Mouse (Mus musculus): ENCODE measurements around the gene Stk10. TPM values are rescaled to one million over a fixed set of nuclear protein-coding genes. Genes with fewer than 3 reads are reported as not detected.
"Not testable (repeated sequence)": the region's sequence is repeated elsewhere in the genome, so short reads cannot be mapped to it uniquely, and the experiment has no call there.

The Stk10 gene
- polyA plus RNA-seq, 1 experiment from 2014 or later = 1.6 TPM

DNA sequence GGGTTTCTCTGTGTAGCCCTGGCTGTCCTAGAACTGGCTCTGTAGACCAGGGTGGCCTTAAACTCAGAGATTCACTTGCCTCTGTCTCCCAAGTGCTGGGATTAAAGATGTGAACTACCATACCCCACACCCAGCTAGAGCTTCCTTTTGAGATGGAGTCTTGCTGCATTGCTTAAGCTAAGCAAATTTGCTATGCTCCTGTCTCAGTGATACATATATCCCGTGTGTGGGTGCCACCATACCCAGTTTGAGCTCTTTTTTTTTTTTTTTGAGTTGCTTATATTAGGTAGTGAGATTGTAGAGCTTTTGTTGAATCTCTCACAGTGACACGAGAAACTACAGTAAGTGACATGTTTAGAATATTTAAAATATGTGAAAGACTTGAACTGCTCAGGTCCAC lies 37.8 kb upstream of the Stk10 start:
- Histone ChIP-seq H3K9ac (ENCODE audit: low read depth, low read length) (no peak overlapping the region), H3K27ac (ENCODE audit: low read depth, low read length) (no peak overlapping the region), H3K27me3 (ENCODE audit: control insufficient read depth, insufficient read depth, low read length) (no peaks in the 10 kb centered on the region), H3K4me3 (ENCODE audit: low read depth, low read length) (no peak overlapping the region), H3K4me2 (no peak overlapping the region), H3K9me3 (replicated peaks; ENCODE audit: control insufficient read depth, low read length) (no peaks in the 10 kb centered on the region), H3K36me3 (ENCODE audit: control insufficient read depth, insufficient read depth, low read length) (no peaks in the 10 kb centered on the region), H3K4me1 (ENCODE audit: control insufficient read depth, insufficient read depth, low read length) (peaks cover 9% of the 10 kb centered on the region)
- ATAC-seq (replicated peaks; ENCODE audit: insufficient number of reproducible peaks, low FRiP score, low TSS enrichment) = no peak
- WGBS (ENCODE audit: insufficient replicate concordance) = 79% methylated on average over 2 of the region's 2 CpGs

DNA sequence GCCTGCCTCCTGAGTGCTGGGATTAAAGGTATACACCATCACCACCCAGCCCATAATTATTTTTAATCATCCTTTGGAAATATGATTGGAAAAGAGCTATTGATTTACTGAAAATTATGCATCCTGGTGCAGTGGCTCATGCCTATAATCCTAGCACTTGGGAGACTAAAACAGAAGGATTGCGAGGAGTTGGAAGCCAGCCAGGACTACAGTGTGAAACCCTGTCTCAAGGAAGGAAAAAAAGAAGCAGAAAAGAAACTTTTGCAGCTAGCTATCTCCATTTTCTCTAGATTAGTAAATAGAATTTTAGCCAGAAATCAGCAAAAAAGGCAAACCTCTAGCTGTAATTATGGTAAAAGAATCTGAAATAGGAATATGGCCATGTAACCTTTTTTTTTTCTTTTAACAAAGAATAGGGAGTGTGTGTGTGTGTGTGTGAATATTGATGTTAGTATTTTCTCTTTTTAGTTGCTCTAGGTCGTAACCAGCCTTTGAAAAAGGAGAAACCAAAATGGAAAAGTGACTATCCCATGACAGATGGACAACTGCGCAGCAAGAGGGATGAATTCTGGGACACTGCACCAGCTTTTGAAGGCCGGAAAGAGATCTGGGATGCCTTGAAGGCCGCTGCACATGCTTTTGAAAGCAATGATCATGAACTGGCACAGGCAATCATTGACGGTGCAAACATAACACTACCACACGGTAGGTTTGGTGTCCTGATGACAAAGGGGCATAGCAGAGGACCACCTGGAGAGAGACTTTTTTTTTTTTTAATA lies 34.2 kb upstream of the Stk10 start:
- Histone ChIP-seq H3K9me3 (replicated peaks; ENCODE audit: control insufficient read depth, low read length) (no peaks in the 10 kb centered on the region), H3K27me3 (ENCODE audit: control insufficient read depth, insufficient read depth, low read length) (no peaks in the 10 kb centered on the region), H3K4me3 (ENCODE audit: low read depth, low read length) (no peak overlapping the region), H3K4me1 (ENCODE audit: control insufficient read depth, insufficient read depth, low read length) (no peaks in the 10 kb centered on the region), H3K9ac (ENCODE audit: low read depth, low read length) (no peak overlapping the region), H3K36me3 (ENCODE audit: control insufficient read depth, insufficient read depth, low read length) (no peaks in the 10 kb centered on the region), H3K27ac (ENCODE audit: low read depth, low read length) (no peak overlapping the region), H3K4me2 (no peak overlapping the region)
- no peak for ATAC-seq (replicated peaks; ENCODE audit: insufficient number of reproducible peaks, low FRiP score, low TSS enrichment)
- 90% methylated on average over 7 of the region's 7 CpGs for WGBS (ENCODE audit: insufficient replicate concordance)

DNA sequence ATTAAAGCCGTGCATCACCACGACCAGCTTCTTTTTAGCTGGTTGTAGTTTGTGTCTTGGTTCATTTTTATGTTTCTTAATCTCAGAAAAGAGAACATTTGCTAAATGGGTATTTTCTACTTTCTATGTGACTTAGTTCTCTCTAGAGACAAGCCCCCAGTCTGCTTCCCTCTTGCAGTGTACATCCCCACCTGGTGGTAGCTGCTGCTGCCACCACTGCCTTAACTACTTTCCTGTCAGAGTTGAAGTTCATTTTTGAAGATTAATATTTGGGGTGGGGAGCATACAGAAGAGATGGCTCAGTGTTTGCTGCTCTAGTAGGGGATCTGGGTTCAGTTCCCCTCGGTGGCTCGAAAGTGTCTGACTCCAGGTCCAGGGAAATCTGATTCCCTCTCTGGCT lies 33.2 kb upstream of the Stk10 start:
- 82% methylated on average over 4 of the region's 4 CpGs for WGBS (ENCODE audit: insufficient replicate concordance)
- H3K4me1 ChIP-seq (ENCODE audit: control insufficient read depth, insufficient read depth, low read length) = no peaks in the 10 kb centered on the region
- no peak overlapping the region for H3K9ac ChIP-seq (ENCODE audit: low read depth, low read length)
- no peaks in the 10 kb centered on the region for H3K36me3 ChIP-seq (ENCODE audit: control insufficient read depth, insufficient read depth, low read length)
- no peak overlapping the region for H3K4me3 ChIP-seq (ENCODE audit: low read depth, low read length)
- no peak overlapping the region for H3K4me2 ChIP-seq
- H3K9me3 ChIP-seq (replicated peaks; ENCODE audit: control insufficient read depth, low read length) = no peaks in the 10 kb centered on the region
- H3K27ac ChIP-seq (ENCODE audit: low read depth, low read length) = no peak overlapping the region
- H3K27me3 ChIP-seq (ENCODE audit: control insufficient read depth, insufficient read depth, low read length) = no peaks in the 10 kb centered on the region
- no peak for ATAC-seq (replicated peaks; ENCODE audit: insufficient number of reproducible peaks, low FRiP score, low TSS enrichment)

DNA sequence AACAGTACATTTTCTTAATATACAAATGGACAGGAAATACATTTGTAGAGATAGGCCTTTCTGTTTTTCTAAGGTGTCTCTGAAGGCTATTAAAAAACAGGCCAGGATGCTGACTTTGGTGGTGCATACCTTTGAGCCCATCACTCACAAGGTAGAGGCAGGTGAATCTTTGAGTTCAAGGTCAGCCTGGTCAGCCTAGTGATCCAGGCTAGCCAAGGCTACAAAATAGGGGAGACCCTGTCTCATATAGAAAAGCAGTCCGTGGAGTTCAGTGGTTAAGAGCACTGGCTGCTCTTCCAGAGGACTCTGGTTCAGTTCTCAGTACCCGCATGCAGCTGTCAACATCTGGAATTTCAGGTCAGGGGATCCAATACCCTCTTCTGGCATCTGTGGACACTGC lies 29.4 kb upstream of the Stk10 start:
- Histone ChIP-seq H3K4me2 (no peak overlapping the region), H3K4me3 (ENCODE audit: low read depth, low read length) (no peak overlapping the region), H3K27me3 (ENCODE audit: control insufficient read depth, insufficient read depth, low read length) (no peaks in the 10 kb centered on the region), H3K9ac (ENCODE audit: low read depth, low read length) (no peak overlapping the region), H3K4me1 (ENCODE audit: control insufficient read depth, insufficient read depth, low read length) (no peaks in the 10 kb centered on the region), H3K36me3 (ENCODE audit: control insufficient read depth, insufficient read depth, low read length) (no peaks in the 10 kb centered on the region), H3K9me3 (replicated peaks; ENCODE audit: control insufficient read depth, low read length) (no peaks in the 10 kb centered on the region), H3K27ac (ENCODE audit: low read depth, low read length) (no peak overlapping the region)
- ATAC-seq (replicated peaks; ENCODE audit: insufficient number of reproducible peaks, low FRiP score, low TSS enrichment) = no peak
- WGBS (ENCODE audit: insufficient replicate concordance) = 95% methylated on average over 2 of the region's 2 CpGs

DNA sequence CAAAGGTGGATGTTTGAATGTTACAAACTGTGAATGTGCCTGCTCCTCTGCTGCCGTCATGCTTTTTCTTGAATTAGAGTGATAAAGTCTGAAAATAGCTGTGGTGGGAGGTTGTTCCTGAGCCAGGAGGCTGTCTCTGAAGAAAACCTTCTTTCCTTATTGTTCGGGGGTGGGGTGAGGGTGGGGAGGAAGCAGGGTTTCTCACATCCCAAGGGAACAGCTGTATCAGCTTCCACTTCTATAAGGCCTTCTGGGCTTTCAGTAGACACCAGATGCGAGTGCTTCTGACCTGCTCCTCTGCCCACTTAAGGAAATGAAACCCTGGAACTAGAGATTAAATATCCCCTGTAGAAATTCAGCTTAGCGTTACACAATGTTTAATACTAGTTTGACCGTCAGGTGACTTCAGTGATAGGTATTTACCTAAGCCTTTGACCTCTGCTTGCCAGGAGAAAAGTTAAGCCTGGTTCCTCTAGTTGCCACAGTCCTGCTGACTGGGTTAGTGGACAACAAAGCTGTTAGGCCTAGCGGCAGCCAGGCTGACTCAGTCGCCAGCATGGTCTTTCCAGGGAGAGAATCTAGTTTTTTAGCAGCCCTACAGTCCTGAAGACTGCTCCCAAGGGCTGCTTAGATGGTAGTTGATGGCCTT lies 27.9 kb upstream of the Stk10 start:
- Histone ChIP-seq H3K4me1 (ENCODE audit: control insufficient read depth, insufficient read depth, low read length) (no peaks in the 10 kb centered on the region), H3K4me3 (ENCODE audit: low read depth, low read length) (no peak overlapping the region), H3K36me3 (ENCODE audit: control insufficient read depth, insufficient read depth, low read length) (no peaks in the 10 kb centered on the region), H3K27me3 (ENCODE audit: control insufficient read depth, insufficient read depth, low read length) (no peaks in the 10 kb centered on the region), H3K4me2 (no peak overlapping the region), H3K9me3 (replicated peaks; ENCODE audit: control insufficient read depth, low read length) (no peaks in the 10 kb centered on the region), H3K27ac (ENCODE audit: low read depth, low read length) (0 out of 2 replicates have a peak overlapping the region, but pooled peaks have one; percentile 1), H3K9ac (ENCODE audit: low read depth, low read length) (no peak overlapping the region)
- 69% methylated on average over 7 of the region's 7 CpGs for WGBS (ENCODE audit: insufficient replicate concordance)
- no peak for ATAC-seq (replicated peaks; ENCODE audit: insufficient number of reproducible peaks, low FRiP score, low TSS enrichment)

DNA sequence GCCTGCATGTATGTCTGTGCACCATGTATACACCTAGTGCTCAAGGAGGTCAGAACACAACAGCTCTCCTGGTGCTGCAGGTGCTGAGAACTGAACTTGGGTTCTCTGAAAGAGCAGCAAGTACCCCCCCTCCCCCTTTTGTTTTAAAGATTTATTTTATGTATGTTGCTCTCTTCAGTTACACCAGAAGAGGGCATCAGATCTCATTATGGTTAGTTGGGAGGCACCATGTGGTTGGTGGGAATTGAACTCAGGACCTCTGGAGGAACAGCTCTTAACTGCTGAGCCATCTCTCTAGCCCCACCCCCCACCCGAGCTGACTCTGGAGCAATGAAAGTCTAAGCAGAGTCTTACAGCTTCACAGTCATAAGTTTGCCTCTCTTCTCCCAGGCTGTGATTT lies 22.2 kb upstream of the Stk10 start:
- Histone ChIP-seq H3K4me1 (ENCODE audit: control insufficient read depth, insufficient read depth, low read length) (peaks cover 6% of the 10 kb centered on the region; the same call in 1 of the 2 replicates), H3K36me3 (ENCODE audit: control insufficient read depth, insufficient read depth, low read length) (no peaks in the 10 kb centered on the region), H3K27ac (ENCODE audit: low read depth, low read length) (no peak overlapping the region), H3K9me3 (replicated peaks; ENCODE audit: control insufficient read depth, low read length) (no peaks in the 10 kb centered on the region), H3K9ac (ENCODE audit: low read depth, low read length) (no peak overlapping the region), H3K4me2 (no peak overlapping the region), H3K4me3 (ENCODE audit: low read depth, low read length) (no peak overlapping the region), H3K27me3 (ENCODE audit: control insufficient read depth, insufficient read depth, low read length) (no peaks in the 10 kb centered on the region)
- WGBS (ENCODE audit: insufficient replicate concordance) = 61% methylated on average over 1 of the region's 1 CpGs
- no peak for ATAC-seq (replicated peaks; ENCODE audit: insufficient number of reproducible peaks, low FRiP score, low TSS enrichment)

DNA sequence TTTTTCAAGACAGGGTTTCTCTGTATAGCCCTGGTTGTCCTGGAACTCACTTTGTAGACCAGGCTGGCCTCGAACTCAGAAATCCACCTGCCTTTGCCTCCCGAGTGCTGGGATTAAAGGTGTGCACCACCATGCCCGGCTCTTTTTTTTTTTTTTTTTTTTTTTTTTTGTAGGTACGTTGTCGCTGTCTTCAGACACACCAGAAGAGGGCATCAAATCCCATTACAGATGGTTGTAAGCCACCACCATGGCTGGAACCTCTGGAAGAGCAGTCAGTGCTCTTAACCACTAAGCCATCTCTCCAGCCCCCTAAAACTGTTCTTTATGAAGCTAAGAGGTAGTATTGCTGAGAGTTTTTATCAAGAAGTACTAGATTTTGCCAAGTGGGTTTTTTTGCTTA lies 18.3 kb upstream of the Stk10 start:
- not testable (repeated sequence) for H3K27me3 ChIP-seq (ENCODE audit: control insufficient read depth, insufficient read depth, low read length); H3K9me3 ChIP-seq (replicated peaks; ENCODE audit: control insufficient read depth, low read length); H3K36me3 ChIP-seq (ENCODE audit: control insufficient read depth, insufficient read depth, low read length); H3K4me1 ChIP-seq (ENCODE audit: control insufficient read depth, insufficient read depth, low read length); H3K27ac ChIP-seq (ENCODE audit: low read depth, low read length); ATAC-seq (replicated peaks; ENCODE audit: insufficient number of reproducible peaks, low FRiP score, low TSS enrichment); H3K9ac ChIP-seq (ENCODE audit: low read depth, low read length); H3K4me3 ChIP-seq (ENCODE audit: low read depth, low read length); H3K4me2 ChIP-seq
- WGBS (ENCODE audit: insufficient replicate concordance) = 80% methylated on average over 5 of the region's 5 CpGs

DNA sequence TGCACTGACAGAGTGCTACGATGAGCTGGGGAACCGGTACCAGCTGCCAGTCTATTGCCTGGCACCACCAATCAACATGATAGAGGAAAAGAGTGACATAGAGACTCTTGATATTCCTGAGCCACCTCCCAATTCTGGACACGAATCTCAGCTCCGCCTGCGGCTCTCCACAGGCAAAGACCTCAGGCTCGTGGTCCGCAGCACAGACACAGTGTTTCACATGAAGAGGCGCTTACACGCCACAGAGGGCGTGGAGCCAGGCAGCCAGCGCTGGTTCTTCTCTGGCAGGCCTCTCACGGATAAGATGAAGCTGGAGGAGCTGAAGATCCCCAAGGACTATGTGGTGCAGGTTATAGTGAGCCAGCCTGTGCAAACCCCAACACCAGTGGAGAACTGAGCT lies 17.0 kb upstream of the Stk10 start:
- Histone ChIP-seq H3K4me2 (no peak overlapping the region), H3K4me3 (ENCODE audit: low read depth, low read length) (no peak overlapping the region), H3K9ac (ENCODE audit: low read depth, low read length) (no peak overlapping the region), H3K9me3 (replicated peaks; ENCODE audit: control insufficient read depth, low read length) (no peaks in the 10 kb centered on the region), H3K36me3 (ENCODE audit: control insufficient read depth, insufficient read depth, low read length) (peaks cover 4% of the 10 kb centered on the region; the same call in 1 of the 2 replicates), H3K27ac (ENCODE audit: low read depth, low read length) (no peak overlapping the region), H3K4me1 (ENCODE audit: control insufficient read depth, insufficient read depth, low read length) (peaks cover 6% of the 10 kb centered on the region; the same call in 1 of the 2 replicates), H3K27me3 (ENCODE audit: control insufficient read depth, insufficient read depth, low read length) (no peaks in the 10 kb centered on the region)
- 92% methylated on average over 12 of the region's 12 CpGs for WGBS (ENCODE audit: insufficient replicate concordance)
- ATAC-seq (replicated peaks; ENCODE audit: insufficient number of reproducible peaks, low FRiP score, low TSS enrichment) = no peak
